Mouse (Mus musculus) kidney, adult 2 months (tissue): ENCODE measurements around the gene Cd3g. TPM values are rescaled to one million over a fixed set of nuclear protein-coding genes. Genes with fewer than 3 reads are reported as not detected.

ENCODE experiments used
- DNase-seq: peaks from one replicate; pipeline ENCODE4 v3.0.0; 2021
- H3K27ac ChIP-seq: fragments of 200-500 bp; 2 replicates; pipeline ENCODE4 v1.5.1; 2012; ENCODE audit warnings: low read depth, low read length, control low read depth, inconsistent platforms; ENCODE audit not compliant: insufficient read depth
- H3K27me3 ChIP-seq: fragments of 200-500 bp; replicated peaks from 2 replicates; pipeline ENCODE4 v1.6.1; 2012; ENCODE audit warnings: mild to moderate bottlenecking, moderate library complexity, low read length, inconsistent platforms; ENCODE audit not compliant: control insufficient read depth, insufficient read depth
- H3K36me3 ChIP-seq: fragments of 200-500 bp; 2 replicates; pipeline ENCODE4 v1.6.1; 2012; ENCODE audit warnings: mild to moderate bottlenecking, moderate library complexity, low read length, inconsistent platforms; ENCODE audit not compliant: control insufficient read depth, insufficient read depth
- H3K4me1 ChIP-seq: fragments of 200-500 bp; 2 replicates; pipeline ENCODE4 v1.6.1; 2011; ENCODE audit warnings: low read length; ENCODE audit not compliant: control insufficient read depth, insufficient read depth
- H3K4me3 ChIP-seq: fragments of 200-500 bp; 2 replicates; pipeline ENCODE4 v1.5.1; 2011; ENCODE audit warnings: mild to moderate bottlenecking, low read depth, low read length, control low read depth; ENCODE audit not compliant: insufficient read depth
- CTCF ChIP-seq: fragments of 200-500 bp; conservative IDR thresholded peaks from 2 replicates; pipeline ENCODE4 v1.5.1; 2011; ENCODE audit warnings: low read depth, mild to moderate bottlenecking, control low read depth, low read length, moderate library complexity, mixed read lengths; ENCODE audit not compliant: insufficient read depth, insufficient read length
- POLR2A ChIP-seq: fragments of 200-500 bp; IDR thresholded peaks from one replicate; pipeline ENCODE4 v1.6.1; 2011; ENCODE audit warnings: low read depth, low read length, control low read depth
- WGBS: fragments of 180-500 bp; shearing (Covaris S2); methylation state at CpG from one replicate; pipeline ENCODE4 v1.1.7; 2018; 5-methylcytosine and 5-hydroxymethylcytosine counted together
- polyA plus RNA-seq: library from polyadenylated mRNA; depleted of rRNA; stranded (reverse); fragments of >200 nt; gene quantifications from 2 replicates; pipeline ENCODE4 v1.2.3, GENCODE M21; 2012

The Cd3g gene
- polyA plus RNA-seq, 1 experiment: 3.2 TPM

DNA sequence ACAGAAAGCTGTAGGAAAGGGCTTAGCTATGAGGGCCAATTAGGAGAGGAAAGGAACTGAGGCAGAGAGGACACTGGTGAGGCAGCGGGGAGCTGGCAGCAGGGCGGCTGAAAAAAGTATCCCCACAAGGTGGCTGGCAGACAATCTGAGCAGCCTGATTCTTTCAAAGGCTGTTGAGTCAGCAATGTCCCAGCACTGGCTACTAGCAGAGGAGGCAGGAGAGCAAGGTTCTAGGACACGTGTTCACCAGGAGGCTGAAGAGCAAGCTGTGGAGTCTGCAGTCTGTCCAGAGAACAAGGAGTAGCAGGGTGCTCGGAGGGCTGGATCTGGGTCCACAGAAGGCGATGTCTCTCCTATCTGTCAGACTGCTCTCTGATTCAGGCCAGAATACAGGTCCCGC, 18.9 kb upstream of the Cd3g start:
- peak; percentile 82 for DNase-seq
- H3K27me3 ChIP-seq: no peaks in the 10 kb centered on the region; the same call in 1 of the 2 replicates
- no peak overlapping the region for H3K27ac ChIP-seq
- no peaks in the 10 kb centered on the region for H3K4me1 ChIP-seq
- no peak for TF ChIP-seq POLR2A
- TF ChIP-seq CTCF: no peak; the same call in 1 of the 2 replicates
- H3K4me3 ChIP-seq: no peak overlapping the region
- no peaks in the 10 kb centered on the region for H3K36me3 ChIP-seq
- WGBS: 50% methylated on average over 6 of the region's 6 CpGs

DNA sequence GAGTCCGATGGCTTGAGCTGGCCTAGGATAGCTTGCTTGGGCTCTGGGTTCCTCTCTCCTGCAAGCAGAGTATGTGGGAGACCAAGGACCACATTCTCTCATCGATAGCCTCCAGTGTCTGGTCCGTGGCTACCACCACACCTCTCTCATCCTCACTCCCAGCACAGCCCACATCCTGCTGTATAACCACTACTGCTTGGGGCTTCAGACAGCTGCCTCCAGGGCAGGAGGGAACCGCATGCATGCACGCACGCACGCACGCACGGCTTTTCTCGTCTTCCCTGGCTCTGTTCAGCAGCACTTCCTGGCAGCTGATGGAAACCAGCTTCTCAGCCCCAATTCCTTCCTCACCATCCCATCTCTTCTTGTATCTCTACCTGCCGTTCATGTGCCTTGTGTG, 17.9 kb upstream of the Cd3g start:
- WGBS: 50% methylated on average over 11 of the region's 11 CpGs
- Histone ChIP-seq H3K27me3 (no peaks in the 10 kb centered on the region; the same call in 1 of the 2 replicates), H3K36me3 (no peaks in the 10 kb centered on the region), H3K4me3 (no peak overlapping the region), H3K27ac (no peak overlapping the region), H3K4me1 (no peaks in the 10 kb centered on the region)
- no peak for DNase-seq
- TF ChIP-seq POLR2A: no peak
- no peak for TF ChIP-seq CTCF

DNA sequence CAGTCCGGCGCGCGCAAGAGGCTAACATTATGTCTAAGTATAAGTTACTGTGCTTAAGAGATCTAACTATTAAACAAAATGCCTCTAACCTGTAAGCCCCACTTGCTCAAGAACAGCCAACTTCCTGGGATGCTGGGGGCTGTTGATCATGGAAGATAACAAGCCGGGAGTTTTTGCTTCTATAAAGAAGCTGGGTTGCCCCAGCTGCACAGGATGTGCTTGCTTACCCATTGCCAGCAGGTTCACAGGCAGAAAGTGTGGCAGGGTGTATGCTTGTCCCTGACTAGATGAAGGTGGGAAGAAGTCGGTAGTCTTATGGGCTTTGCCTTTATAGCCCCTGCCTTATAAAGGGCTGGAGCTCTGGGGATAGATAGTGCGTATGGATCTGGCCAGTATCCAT, 16.4 kb upstream of the Cd3g start:
- Histone ChIP-seq H3K36me3 (no peaks in the 10 kb centered on the region), H3K27ac (no peak overlapping the region), H3K4me3 (no peak overlapping the region), H3K4me1 (no peaks in the 10 kb centered on the region), H3K27me3 (no peaks in the 10 kb centered on the region)
- no peak for TF ChIP-seq CTCF
- no peak for TF ChIP-seq POLR2A
- WGBS: 93% methylated on average over 7 of the region's 7 CpGs
- DNase-seq: no peak

DNA sequence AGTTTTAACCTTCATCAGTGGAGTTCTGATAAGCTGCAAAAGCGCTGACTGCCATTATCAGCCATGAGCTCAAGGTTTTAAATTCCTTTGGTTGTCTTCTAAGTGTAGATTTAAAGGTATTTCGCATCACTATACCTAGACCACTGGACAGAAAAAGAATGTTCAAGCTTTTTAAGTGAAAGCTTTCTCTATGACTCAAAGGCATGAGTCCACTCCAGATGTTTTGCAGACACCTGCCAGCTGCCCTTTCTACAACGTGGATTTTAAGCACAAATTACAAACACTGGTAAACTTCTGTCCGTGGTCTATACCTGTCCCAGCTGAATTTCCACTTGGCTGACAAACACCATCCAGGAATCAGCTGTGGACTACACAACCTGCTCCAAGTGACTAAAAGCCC, 14.7 kb upstream of the Cd3g start:
- DNase-seq: no peak
- 74% methylated on average over 4 of the region's 4 CpGs for WGBS

DNA sequence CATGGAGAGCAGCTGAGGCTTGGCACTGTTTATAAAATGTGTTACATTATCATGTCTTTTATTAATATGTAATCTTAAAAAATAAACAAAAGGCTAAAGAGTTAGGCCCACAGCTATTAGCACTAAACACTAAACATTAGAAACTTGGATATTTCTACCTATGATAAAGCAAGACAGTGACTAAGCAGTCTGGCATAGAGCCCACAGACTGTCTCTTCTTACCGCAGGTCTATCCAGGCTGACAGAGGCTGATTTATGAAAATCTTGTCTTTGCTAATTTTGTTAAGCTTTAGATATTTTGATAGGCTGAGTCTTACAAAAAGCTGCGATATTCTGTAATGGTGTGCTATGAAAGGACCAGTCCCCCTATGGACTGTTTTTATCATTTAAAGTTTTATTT, 13.0 kb upstream of the Cd3g start:
- H3K27me3 ChIP-seq: no peaks in the 10 kb centered on the region
- WGBS: 81% methylated on average over 2 of the region's 2 CpGs
- no peak for DNase-seq
- no peaks in the 10 kb centered on the region for H3K4me1 ChIP-seq
- H3K4me3 ChIP-seq: no peak overlapping the region
- no peaks in the 10 kb centered on the region for H3K36me3 ChIP-seq
- H3K27ac ChIP-seq: no peak overlapping the region
- TF ChIP-seq CTCF (no peak), POLR2A (no peak)

More for the DNA sequence above, 14.7 kb upstream of the Cd3g start:
- no peaks in the 10 kb centered on the region for H3K4me1 ChIP-seq
- no peaks in the 10 kb centered on the region for H3K27me3 ChIP-seq
- TF ChIP-seq CTCF (no peak), POLR2A (no peak)
- H3K27ac ChIP-seq: no peak overlapping the region
- H3K36me3 ChIP-seq: no peaks in the 10 kb centered on the region
- no peak overlapping the region for H3K4me3 ChIP-seq

- no peak for TF ChIP-seq CTCF
- no peak for TF ChIP-seq POLR2A
- H3K4me3 ChIP-seq: no peak overlapping the region
Observed at GRCm38 (mm10) chr9:44992271-44992670, 12.0 kb upstream of the Cd3g start.

DNA sequence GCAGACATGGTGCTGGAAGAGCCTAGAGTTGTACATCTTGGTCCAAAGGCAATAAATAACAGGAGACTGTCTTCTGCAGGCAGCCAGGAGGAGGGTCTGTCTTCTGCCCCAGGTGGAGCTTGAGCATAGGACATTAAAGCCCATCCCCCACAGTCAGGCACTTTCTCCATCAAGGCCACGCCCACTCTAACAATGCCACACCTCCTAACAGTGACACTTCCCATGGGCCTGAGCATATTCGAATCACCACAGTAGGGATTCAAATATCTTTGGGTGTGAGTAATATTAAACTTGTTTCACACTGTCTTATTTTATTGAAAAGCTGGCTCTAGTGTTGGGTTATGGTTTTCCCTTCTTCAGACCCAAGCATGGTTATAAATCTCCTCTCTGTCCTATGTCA, 11.6 kb upstream of the Cd3g start:
- TF ChIP-seq CTCF (no peak), POLR2A (no peak)
- H3K4me1 ChIP-seq: no peaks in the 10 kb centered on the region
- WGBS: 78% methylated on average over 2 of the region's 2 CpGs
- DNase-seq: no peak
- 0 out of 2 replicates have a peak, but pooled peaks cover 1% of the 10 kb centered on the region for H3K27me3 ChIP-seq
- H3K27ac ChIP-seq: no peak overlapping the region
- no peak overlapping the region for H3K4me3 ChIP-seq
- no peaks in the 10 kb centered on the region for H3K36me3 ChIP-seq

More at GRCm38 (mm10) chr9:44992271-44992670, 12.0 kb upstream of the Cd3g start:
- no peak for DNase-seq
- Histone ChIP-seq H3K27ac (no peak overlapping the region), H3K4me1 (no peaks in the 10 kb centered on the region), H3K27me3 (no peaks in the 10 kb centered on the region), H3K36me3 (no peaks in the 10 kb centered on the region)
